Mouse (Mus musculus): Measurements from ENCODE around the gene Pls3. TPM values are rescaled to one million over a fixed set of nuclear protein-coding genes. Genes with fewer than 3 reads are reported as not detected.
"Not testable (repeated sequence)": the region's sequence is repeated elsewhere in the genome, so short reads cannot be mapped to it uniquely, and the experiment has no call there.

The Pls3 gene
- polyA plus RNA-seq, 1 experiment from 2014 or later = 17.6 TPM

GRCm38 (mm10) chrX:75779796-75780195 lies 95.2 kb downstream of the Pls3 start:
- DNase-seq (ENCODE audit: low spot score) = no peak

GRCm38 (mm10) chrX:75777461-75777860 lies 97.5 kb downstream of the Pls3 start:
- DNase-seq (ENCODE audit: low spot score) = peak; percentile 2

DNA sequence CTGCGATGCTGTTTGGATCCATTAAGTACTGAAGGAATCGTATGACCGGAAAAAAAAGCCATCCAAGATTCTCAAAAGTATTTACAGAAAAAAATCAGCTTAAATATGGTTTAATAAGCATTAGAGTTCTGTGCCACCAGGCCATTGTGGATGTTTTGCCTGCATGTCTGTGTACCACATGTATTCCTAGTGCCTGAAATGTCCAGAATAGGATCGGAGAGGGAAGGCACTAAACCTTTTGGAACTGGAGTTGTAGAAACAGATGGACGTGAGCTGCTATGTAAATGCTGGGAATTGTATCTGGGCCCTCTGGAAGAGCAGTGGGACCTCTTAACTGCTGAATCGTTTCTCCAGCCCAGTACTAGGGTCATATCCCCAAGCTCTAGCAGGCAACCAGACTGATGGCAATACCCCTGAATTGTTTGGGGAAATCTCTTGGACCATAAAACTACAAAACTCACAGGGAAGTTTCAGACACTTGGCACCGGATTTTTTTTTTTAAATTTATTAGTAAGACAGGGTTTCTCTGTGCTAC lies 110.1 kb downstream of the Pls3 start:
- DNase-seq (ENCODE audit: low spot score) = no peak

GRCm38 (mm10) chrX:75764135-75764793 lies 110.7 kb downstream of the Pls3 start:
- peak; percentile 49 for DNase-seq (ENCODE audit: low spot score)

- not testable (repeated sequence) for DNase-seq (ENCODE audit: low spot score)
These were observed 115.5 kb downstream of the Pls3 start for GRCm38 (mm10) chrX:75759461-75759860.

DNA sequence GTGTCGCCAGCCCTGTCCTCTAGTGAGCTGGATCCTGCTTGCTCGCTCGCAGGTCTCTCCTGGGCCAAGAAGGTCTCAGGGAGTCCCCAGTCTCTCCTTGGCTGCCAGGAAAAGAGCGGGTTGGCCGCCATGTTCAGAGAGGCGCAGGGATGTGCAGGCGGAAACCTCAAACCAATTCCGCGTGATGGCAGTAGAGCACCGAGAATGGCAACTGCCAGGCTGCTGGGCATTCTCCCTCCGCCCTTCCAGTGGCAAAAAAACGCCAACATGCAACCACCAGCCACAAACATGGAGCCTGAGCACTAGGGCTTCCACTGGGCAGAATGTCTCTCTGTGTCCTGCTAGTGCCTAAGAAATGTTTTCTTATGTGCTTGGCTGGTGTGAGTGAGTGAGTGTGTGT lies 115.9 kb downstream of the Pls3 start:
- peak; percentile 73 for DNase-seq (ENCODE audit: low spot score)

DNA sequence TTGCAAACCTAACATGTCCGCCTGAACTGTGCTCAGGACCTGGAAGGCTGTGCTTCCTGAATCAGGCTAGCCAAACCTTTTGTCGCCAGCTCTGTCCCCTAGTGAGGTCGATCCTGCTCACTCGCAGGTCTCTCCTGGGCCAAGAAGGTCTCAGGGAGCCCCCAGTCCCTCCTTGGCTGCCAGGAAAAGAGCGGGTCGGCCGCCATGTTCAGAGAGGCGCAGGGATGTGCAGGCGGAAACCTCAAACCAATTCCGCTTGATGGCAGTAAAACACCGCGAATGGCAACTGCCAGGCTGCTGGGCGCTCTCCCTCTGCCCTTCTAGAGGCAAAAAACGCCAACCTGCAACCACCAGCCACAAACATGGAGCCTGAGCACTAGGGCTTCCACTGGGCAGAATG lies 117.0 kb downstream of the Pls3 start:
- DNase-seq (ENCODE audit: low spot score) = peak; percentile 35

DNA sequence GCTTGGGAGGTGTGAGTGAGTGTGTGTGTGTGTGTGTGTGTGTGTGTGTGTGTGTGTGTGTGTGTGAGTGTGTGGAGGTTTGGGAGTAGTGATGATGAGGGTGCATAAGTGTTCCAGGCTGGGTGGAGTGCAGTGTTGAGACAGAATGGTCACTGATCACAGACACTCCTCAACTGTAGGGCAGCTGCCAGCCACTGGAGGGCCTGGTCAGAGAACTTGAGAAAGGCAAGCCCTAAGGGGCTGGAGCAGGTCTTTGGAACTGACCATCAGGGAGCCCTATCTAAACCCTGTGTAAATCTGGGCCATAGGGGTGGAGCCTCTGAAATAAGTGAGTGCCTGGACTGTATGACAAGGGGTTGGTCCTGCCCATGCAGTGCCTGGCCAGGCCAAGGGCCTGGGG lies 120.5 kb downstream of the Pls3 start:
- not testable (repeated sequence) for DNase-seq (ENCODE audit: low spot score)

- DNase-seq (ENCODE audit: low spot score) = not testable (repeated sequence)
These were observed 124.8 kb downstream of the Pls3 start for GRCm38 (mm10) chrX:75750126-75750725.

- peak; percentile 37 for DNase-seq (ENCODE audit: low spot score)
These were observed 125.7 kb downstream of the Pls3 start for GRCm38 (mm10) chrX:75749312-75749711.

GRCm38 (mm10) chrX:75744466-75744865 lies 130.5 kb downstream of the Pls3 start:
- peak; percentile 46 for DNase-seq (ENCODE audit: low spot score)

DNA sequence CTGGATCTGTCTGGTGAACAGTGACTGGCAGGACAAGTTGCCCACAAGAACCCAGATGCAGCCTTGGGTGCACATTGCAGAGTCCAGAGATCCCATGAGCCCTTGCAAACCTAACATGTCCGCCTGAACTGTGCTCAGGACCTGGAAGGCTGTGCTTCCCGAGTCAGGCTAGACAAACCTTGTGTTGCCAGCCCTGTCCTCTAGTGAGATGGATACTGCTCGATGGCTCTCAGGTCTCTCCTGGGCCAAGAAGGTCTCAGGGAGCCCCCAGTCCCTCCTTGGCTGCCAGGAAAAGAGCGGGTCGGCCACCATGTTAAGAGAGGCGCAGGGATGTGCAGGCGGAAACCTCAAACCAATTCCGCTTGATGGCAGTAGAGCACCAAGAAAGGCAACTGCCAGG lies 135.5 kb downstream of the Pls3 start:
- DNase-seq (ENCODE audit: low spot score) = not testable (repeated sequence)
